Mouse (Mus musculus) adipocyte (in vitro differentiated cells): ENCODE results near the gene Acad9.
"Not testable (repeated sequence)": the region's sequence is repeated elsewhere in the genome, so short reads cannot be mapped to it uniquely, and the experiment has no call there.

ENCODE experiments used
- DNase-seq: peaks from one replicate; pipeline ENCODE4 v3.0.0-alpha.2; 2016; ENCODE audit warnings: low spot score

Acad9 gene

GRCm38 (mm10) chr3:36095371-36095770 is 29.6 kb downstream of the Acad9 start:
- DNase-seq, result no peak

GRCm38 (mm10) chr3:36116076-36116475 is 50.3 kb downstream of the Acad9 start:
- no peak for DNase-seq

GRCm38 (mm10) chr3:36119684-36120548 is 54.1 kb downstream of the Acad9 start:
- peak; percentile 70 for DNase-seq

GRCm38 (mm10) chr3:36126176-36126575 is 60.4 kb downstream of the Acad9 start:
- DNase-seq, result not testable (repeated sequence)

- DNase-seq, result no peak
Observed at GRCm38 (mm10) chr3:36136152-36136551, 70.4 kb downstream of the Acad9 start.

GRCm38 (mm10) chr3:36137560-36137959 is 71.8 kb downstream of the Acad9 start:
- DNase-seq, result peak; percentile 93

- no peak for DNase-seq
Observed at GRCm38 (mm10) chr3:36138171-36138660, 72.4 kb downstream of the Acad9 start.

GRCm38 (mm10) chr3:36138996-36139395 is 73.2 kb downstream of the Acad9 start:
- DNase-seq, result no peak
